Mouse (Mus musculus) frontal cortex, postnatal 25 days (tissue): ENCODE measurements at regions not wholly inside any gene's neighbourhood (a gene's known extent, or its start where the extent isn't known, plus 50 kb on each side); places are given as distances from the start of the nearest gene placed in this dataset.

Experiments
- DNase-seq, 2 experiments: peaks; one replicate each; pipeline ENCODE4 v3.0.0; 2022; ENCODE audit warnings: low spot score in 2 of 2

- DNase-seq, result no peak
Observed at GRCm38 (mm10) chr8:36041222-36041864, 275.8 kb downstream of the Gm19410 start.

- DNase-seq, result no peak
Observed at GRCm38 (mm10) chr8:36042594-36042993, 277.0 kb downstream of the Gm19410 start.
